Mouse (Mus musculus): ENCODE measurements at regions not wholly inside any gene's neighbourhood (a gene's known extent, or its start where the extent isn't known, plus 50 kb on each side); places are given as distances from the start of the nearest gene placed in this dataset.
A peak's percentile ranks its signal among the peaks of the same experiment; 100 is the strongest.

- DNase-seq = no peak
Measured at GRCm38 (mm10) chr17:93260366-93261205, 61.8 kb downstream of the Adcyap1 start.

- DNase-seq = no peak
Measured at GRCm38 (mm10) chr17:93261206-93261504, 62.3 kb downstream of the Adcyap1 start.

- no peak for DNase-seq
Measured at GRCm38 (mm10) chr17:93306121-93306520, 107.3 kb downstream of the Adcyap1 start.

- no peak for DNase-seq
Measured at GRCm38 (mm10) chr17:93312139-93312538, 113.3 kb downstream of the Adcyap1 start.

GRCm38 (mm10) chr17:93312640-93313309 is 114.0 kb downstream of the Adcyap1 start:
- DNase-seq = no peak

- DNase-seq = no peak
Measured at GRCm38 (mm10) chr17:93313310-93313688, 114.5 kb downstream of the Adcyap1 start.

- no peak for DNase-seq
Measured at GRCm38 (mm10) chr17:93314144-93314543, 115.3 kb downstream of the Adcyap1 start.

- no peak for DNase-seq
Measured at GRCm38 (mm10) chr17:93321482-93321881, 122.7 kb downstream of the Adcyap1 start.

- no peak for DNase-seq
Measured at GRCm38 (mm10) chr17:93337576-93337975, 138.8 kb downstream of the Adcyap1 start.

GRCm38 (mm10) chr17:93355238-93355637 is 156.4 kb downstream of the Adcyap1 start:
- no peak for DNase-seq

GRCm38 (mm10) chr17:93362926-93363325 is 164.1 kb downstream of the Adcyap1 start:
- DNase-seq = no peak

GRCm38 (mm10) chr17:93377453-93378091 is 178.8 kb downstream of the Adcyap1 start:
- DNase-seq = no peak

- no peak for DNase-seq
Measured at GRCm38 (mm10) chr17:93379789-93380398, 181.1 kb downstream of the Adcyap1 start.

GRCm38 (mm10) chr17:93390256-93390655 is 191.4 kb downstream of the Adcyap1 start:
- DNase-seq = no peak

GRCm38 (mm10) chr17:93409329-93409728 is 210.5 kb downstream of the Adcyap1 start:
- DNase-seq = peak; percentile 4
